Mouse (Mus musculus): ENCODE data around the gene Clec10a.

Gene Clec10a

GRCm38 (mm10) chr11:70218741-70219470 lies 62.9 kb downstream of the Clec10a start:
- DNase-seq (ENCODE audit: low spot score) = no peak

DNA sequence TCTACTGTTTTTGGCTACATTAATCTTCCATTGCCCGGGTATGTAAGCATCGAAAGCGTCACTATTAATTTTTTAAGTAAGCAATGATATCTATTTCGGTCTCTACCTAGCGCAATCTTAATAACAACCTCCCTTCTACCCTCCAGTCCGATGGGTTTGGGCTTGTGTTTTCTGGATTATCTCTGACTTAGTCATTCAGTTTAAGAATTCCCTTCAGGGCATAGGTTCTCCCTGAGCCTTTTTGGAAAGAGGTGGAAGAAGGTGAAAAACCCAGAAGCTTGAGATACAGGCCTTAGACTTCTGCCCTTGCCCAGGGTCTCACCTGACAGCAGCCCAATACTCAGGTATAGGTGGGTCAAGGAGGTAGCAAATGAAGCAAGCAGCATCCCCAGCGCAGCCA lies 63.9 kb downstream of the Clec10a start:
- no peak for DNase-seq (ENCODE audit: low spot score)

DNA sequence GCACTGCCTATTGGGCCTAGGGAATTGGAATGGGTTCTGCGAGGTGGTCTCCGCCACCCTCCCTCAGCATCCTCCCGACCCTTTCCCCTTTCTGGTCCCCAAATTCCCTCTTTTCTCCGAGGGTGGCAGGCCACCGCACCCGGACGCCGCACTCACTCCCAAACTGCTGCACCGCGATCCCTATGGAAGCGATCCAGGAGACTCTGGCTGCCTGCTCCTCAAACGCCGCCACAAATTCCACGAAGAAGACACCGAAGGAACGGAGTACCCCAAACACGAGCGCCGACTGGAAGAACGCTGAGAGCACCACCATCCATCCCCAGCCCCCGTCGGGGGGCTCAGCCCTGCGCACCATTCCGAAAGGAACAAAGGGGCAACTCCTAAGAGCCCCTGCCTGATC lies 64.3 kb downstream of the Clec10a start:
- DNase-seq (ENCODE audit: low spot score) = no peak
